Mouse (Mus musculus) layer of hippocampus, adult 9-11 months (tissue): ENCODE results near the gene Sumo3.

ENCODE experiments used
- DNase-seq: peaks from one replicate; pipeline ENCODE4 v3.0.0; 2022

Gene Sumo3

GRCm38 (mm10) chr10:77627497-77627896, 21.6 kb downstream of the Sumo3 start:
- peak; percentile 74 for DNase-seq

GRCm38 (mm10) chr10:77629163-77629562, 23.3 kb downstream of the Sumo3 start:
- no peak for DNase-seq

- no peak for DNase-seq
These were observed 24.1 kb downstream of the Sumo3 start for GRCm38 (mm10) chr10:77629970-77630369.

- no peak for DNase-seq
These were observed 28.1 kb downstream of the Sumo3 start for GRCm38 (mm10) chr10:77634016-77634415.

- DNase-seq: no peak
These were observed 28.7 kb downstream of the Sumo3 start for GRCm38 (mm10) chr10:77634452-77635231.

- DNase-seq: no peak
These were observed 30.5 kb downstream of the Sumo3 start for GRCm38 (mm10) chr10:77636234-77636922.

GRCm38 (mm10) chr10:77638956-77639355, 33.1 kb downstream of the Sumo3 start:
- no peak for DNase-seq

GRCm38 (mm10) chr10:77643160-77643559, 37.3 kb downstream of the Sumo3 start:
- peak; percentile 41 for DNase-seq

GRCm38 (mm10) chr10:77645571-77645970, 39.7 kb downstream of the Sumo3 start:
- DNase-seq: peak; percentile 37

GRCm38 (mm10) chr10:77647461-77647860, 41.6 kb downstream of the Sumo3 start:
- DNase-seq: no peak

GRCm38 (mm10) chr10:77647901-77648300, 42.0 kb downstream of the Sumo3 start:
- DNase-seq: no peak

GRCm38 (mm10) chr10:77652046-77652445, 46.1 kb downstream of the Sumo3 start:
- no peak for DNase-seq

GRCm38 (mm10) chr10:77658286-77658994, 52.5 kb downstream of the Sumo3 start:
- DNase-seq: no peak

- no peak for DNase-seq
These were observed 58.2 kb downstream of the Sumo3 start for GRCm38 (mm10) chr10:77663949-77664665.

- no peak for DNase-seq
These were observed 60.4 kb downstream of the Sumo3 start for GRCm38 (mm10) chr10:77666342-77666741.

- peak; percentile 42 for DNase-seq
These were observed 61.5 kb downstream of the Sumo3 start for GRCm38 (mm10) chr10:77667402-77667801.
